Comparison of ENCODE assay signal across 8 mouse cellular contexts in genomic region chr7:30347828-30348227, GRCm38 (mm10). TPM values are rescaled to one million over a fixed set of nuclear protein-coding genes. Genes with fewer than 3 reads are reported as not detected.
A peak's percentile ranks its signal among the peaks of the same experiment; 100 is the strongest.
DNase-seq lines count a peak whose midpoint lies in the region; ATAC-seq lines count a peak whose summit lies in the region.

No protein-coding gene starts in this region.

- no peaks in the 10 kb centered on the region for H3K4me1 ChIP-seq in lung, embryonic 15.5 days

- H3K27ac ChIP-seq in lung, embryonic 15.5 days, result no peak overlapping the region

- no peaks in the 10 kb centered on the region for H3K36me3 ChIP-seq in lung, embryonic 15.5 days

- H3K27me3 ChIP-seq in lung, embryonic 15.5 days, result peaks cover 28% of the 10 kb centered on the region

- no peak overlapping the region for H3K4me2 ChIP-seq in lung, embryonic 15.5 days

- no peaks in the 10 kb centered on the region for H3K9me3 ChIP-seq in lung, embryonic 15.5 days

- no peak overlapping the region for H3K9ac ChIP-seq in lung, embryonic 15.5 days

- WGBS in lung, embryonic 15.5 days, result 2% methylated on average over 30 of the region's 30 CpGs

- ATAC-seq in lung, embryonic 15.5 days (ENCODE audit: borderline replicate concordance, extremely low read depth, low FRiP score, low TSS enrichment), result peak; percentile 46; the same call in 1 of the 2 replicates

- H3K4me3 ChIP-seq in lung, embryonic 15.5 days, result no peak overlapping the region

- peak; percentile 38 to 56 for DNase-seq in CD8-positive naive resting alpha-beta T cell, adult 2 months (ENCODE audit: low read depth in 2 of 2, low spot score in 2 of 2)
- peak; percentile 65 to 70 for DNase-seq in adrenal gland, adult 18-20 months (ENCODE audit: low spot score in 2 of 2)
- DNase-seq in embryo, embryonic 11 days, result peak; percentile 86
- DNase-seq in gastrocnemius, postnatal 4 days (ENCODE audit: low spot score in 2 of 2), result peak; percentile 51 to 62
- DNase-seq in kidney, postnatal 4 days, result peak; percentile 79 to 85
- DNase-seq in retina, postnatal 1 day, result peak; percentile 87
- DNase-seq in thymus, postnatal 4 days, result peak; percentile 81

RNA-seq across cellular contexts. Expression of gene Lrfn3, which starts 14.7 kb away (rescaled TPM):
- total RNA-seq in adrenal gland, adult 18-20 months (2021), result 1 to 10 TPM; 6.7 to 8.5 TPM
- 1 to 10 TPM; 3.3 to 3.8 TPM for total RNA-seq in gastrocnemius, postnatal 4 days (2021)
- 4.2 TPM in 2 replicates for polyA plus RNA-seq in lung, embryonic 15.5 days (2015; fragmentation: Nextera tagmentation; extraction: Ambion mirVana)

RNA-seq across cellular contexts. Expression of gene Sdhaf1, which starts 24.1 kb away (rescaled TPM):
- 10 to 100 TPM in 1 of 2 experiments, 1 to 10 TPM in 1; 8.8 to 12.0 TPM for total RNA-seq in adrenal gland, adult 18-20 months (2021)
- 10 to 100 TPM; 12.0 to 13.2 TPM for total RNA-seq in gastrocnemius, postnatal 4 days (2021)
- polyA plus RNA-seq in lung, embryonic 15.5 days (2015; fragmentation: Nextera tagmentation; extraction: Ambion mirVana), result 18.2 and 19.5 TPM in 2 replicates

RNA-seq across cellular contexts. Expression of gene E130208F15Rik, which starts 26.3 kb away (rescaled TPM):
- 1 to 10 TPM in 1 of 2 experiments, under 1 TPM in 1; 0.63 to 1.0 TPM for total RNA-seq in adrenal gland, adult 18-20 months (2021)
- total RNA-seq in gastrocnemius, postnatal 4 days (2021), result 1 to 10 TPM; 1.2 to 1.4 TPM
- 1.9 TPM in 1 of 2 replicates, not detected in the other for polyA plus RNA-seq in lung, embryonic 15.5 days (2015; fragmentation: Nextera tagmentation; extraction: Ambion mirVana)

RNA-seq across cellular contexts. Expression of gene Syne4, which starts 33.2 kb away (rescaled TPM):
- total RNA-seq in adrenal gland, adult 18-20 months (2021), result 10 to 100 TPM; 21.8 to 31.5 TPM
- total RNA-seq in gastrocnemius, postnatal 4 days (2021), result 1 to 10 TPM; 2.5 to 3.8 TPM
- 25.1 and 29.5 TPM in 2 replicates for polyA plus RNA-seq in lung, embryonic 15.5 days (2015; fragmentation: Nextera tagmentation; extraction: Ambion mirVana)

RNA-seq across cellular contexts. Expression of gene Alkbh6, which starts 39.3 kb away (rescaled TPM):
- 10 to 100 TPM; 56.3 to 74.8 TPM for total RNA-seq in adrenal gland, adult 18-20 months (2021)
- total RNA-seq in gastrocnemius, postnatal 4 days (2021), result 10 to 100 TPM; 25.0 to 26.5 TPM
- 76.6 and 78.7 TPM in 2 replicates for polyA plus RNA-seq in lung, embryonic 15.5 days (2015; fragmentation: Nextera tagmentation; extraction: Ambion mirVana)
